Mouse (Mus musculus) liver, postnatal 0 days (tissue): Measurements from ENCODE around the gene Fabp2.

Experiments
- CTCF ChIP-seq: sonication (generic); IDR thresholded peaks from 2 replicates; pipeline ENCODE4 v1.5.1; 2016; ENCODE audit warnings: antibody characterized with exemption, low read depth
- EP300 ChIP-seq: IDR thresholded peaks from 2 replicates; pipeline ENCODE4 v1.6.1; 2016; ENCODE audit warnings: antibody characterized with exemption, low read depth, mild to moderate bottlenecking

DNA sequence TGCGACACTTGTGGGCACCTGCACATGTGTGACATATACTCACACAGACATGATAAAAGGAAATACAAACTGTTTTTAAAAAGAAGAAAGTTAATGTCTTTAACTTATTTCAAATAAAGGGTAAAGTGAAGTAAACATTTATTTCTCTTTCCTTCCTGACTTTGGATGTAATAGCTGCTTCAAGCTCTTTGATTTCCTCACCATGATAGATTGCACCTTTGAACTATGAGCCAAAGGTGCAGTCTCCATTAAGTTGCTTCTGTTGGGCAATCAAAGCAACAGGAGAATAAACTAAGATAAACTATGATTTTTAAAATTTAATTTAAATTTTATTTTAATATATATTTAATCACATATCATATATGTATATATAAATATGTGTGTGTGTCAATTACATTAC lies 26.6 kb upstream of the Fabp2 start:
- TF ChIP-seq CTCF (no peak), EP300 (no peak)
